Mouse (Mus musculus) liver, embryonic 14.5 days (tissue): ENCODE results near the gene Gm5134.

Experiments used
- CTCF ChIP-seq: IDR thresholded peaks from 2 replicates; pipeline ENCODE4 v1.5.1; 2016; ENCODE audit warnings: antibody characterized with exemption, low read depth, control low read depth
- EP300 ChIP-seq: IDR thresholded peaks from 2 replicates; pipeline ENCODE4 v1.6.1; 2016; ENCODE audit warnings: antibody characterized with exemption, low read depth

DNA sequence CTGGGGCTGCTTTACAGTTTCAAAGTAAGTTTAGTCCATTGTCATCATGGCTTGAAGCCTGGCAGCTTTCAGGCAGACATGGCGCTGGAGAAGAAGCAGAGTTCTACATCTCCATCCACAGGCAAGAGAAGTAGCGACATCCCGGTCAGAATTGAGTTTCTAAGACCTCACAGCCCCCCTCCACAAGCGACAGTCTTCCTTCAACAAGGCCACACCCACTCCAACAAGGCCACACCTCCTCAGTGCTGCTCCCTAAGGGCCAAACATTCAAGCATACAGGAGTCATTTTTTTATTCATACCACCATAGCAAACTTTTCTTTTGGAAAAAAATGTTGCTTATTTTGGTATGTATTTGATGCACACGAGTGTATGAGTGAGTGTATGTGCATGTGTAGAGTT, 76.2 kb downstream of the Gm5134 start:
- TF ChIP-seq CTCF (no peak), EP300 (no peak)
